Mouse (Mus musculus) adrenal gland, adult 2 months (tissue): ENCODE data around the gene Aqp5. TPM values are rescaled to one million over a fixed set of nuclear protein-coding genes. Genes with fewer than 3 reads are reported as not detected.
A peak's percentile ranks its signal among the peaks of the same experiment; 100 is the strongest.

Experiments used
- DNase-seq: peaks from one replicate; pipeline ENCODE4 v3.0.0; 2021
- polyA plus RNA-seq: library from polyadenylated mRNA; depleted of rRNA; stranded (reverse); fragments of >200 nt; gene quantifications from 2 replicates; pipeline ENCODE4 v1.2.3, GENCODE M21; 2012
- total RNA-seq, 2 experiments: library from RNA; stranded (reverse); gene quantifications; 2 replicates each; pipeline ENCODE4 v1.2.3; 2021

Gene Aqp5
- total and polyA plus RNA-seq, 3 experiments, result 1.1 to 3.4 (median 1.6) TPM

DNA sequence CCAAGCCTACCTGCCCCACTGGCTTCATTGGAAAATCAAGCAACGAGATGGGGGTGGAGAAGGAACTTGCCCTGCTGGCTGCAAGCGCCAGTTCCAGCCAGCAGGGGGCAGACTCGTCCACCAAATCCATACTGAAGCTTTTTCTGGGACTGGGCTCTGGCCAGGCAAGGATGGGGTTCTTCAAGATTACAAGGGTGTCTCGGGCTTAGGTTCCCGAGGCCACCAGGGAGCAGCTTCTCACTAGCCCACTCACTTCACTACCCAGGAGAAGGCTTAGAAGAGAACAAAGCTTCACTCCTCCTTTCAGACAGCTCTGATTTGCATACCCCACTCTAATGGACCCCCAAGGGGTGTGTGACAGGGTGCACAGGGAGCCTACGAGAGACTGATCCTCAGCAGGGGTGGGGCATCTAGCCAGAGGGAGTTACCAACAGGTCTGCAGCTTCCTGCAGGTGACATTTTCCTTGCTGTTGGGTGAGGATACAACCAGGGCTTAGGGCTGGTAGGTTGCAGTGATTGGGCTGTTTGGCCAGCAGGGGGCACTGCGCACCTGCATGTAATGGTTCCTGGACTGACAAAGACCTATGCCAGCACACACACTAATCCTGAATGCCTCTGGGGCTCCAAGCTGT, 5.6 kb downstream of the Aqp5 start:
- peak; percentile 87 for DNase-seq

GRCm38 (mm10) chr15:99596841-99597240, 6.3 kb downstream of the Aqp5 start:
- DNase-seq, result no peak

DNA sequence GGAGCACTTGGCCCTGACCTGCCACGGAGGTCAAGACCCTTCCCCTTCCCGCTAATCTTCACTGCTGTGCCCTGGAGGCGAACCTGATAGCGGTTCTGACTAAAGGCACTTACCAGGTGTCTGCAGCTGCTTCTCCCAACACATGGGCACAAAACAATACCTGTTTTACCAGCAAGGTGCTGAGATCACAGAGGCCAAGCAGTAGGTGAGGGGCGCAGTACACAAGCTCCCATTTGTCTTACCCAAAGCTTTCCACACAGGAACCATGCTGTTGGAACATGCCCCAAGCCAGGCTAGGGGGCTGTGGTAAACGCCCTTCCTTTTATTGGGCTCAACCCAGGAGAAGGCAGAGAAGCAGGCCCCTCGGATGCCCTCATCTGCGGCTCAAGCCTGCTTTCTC, 7.0 kb downstream of the Aqp5 start:
- no peak for DNase-seq

- no peak for DNase-seq
Observed at GRCm38 (mm10) chr15:99599245-99600070, 8.9 kb downstream of the Aqp5 start.

- no peak for DNase-seq
Observed at GRCm38 (mm10) chr15:99600986-99601822, 10.6 kb downstream of the Aqp5 start, which contains the start of gene Aqp6. Gene Aqp6 (plus strand): TSS chr15:99601400.

- no peak for DNase-seq
Observed at GRCm38 (mm10) chr15:99601823-99602120, 11.2 kb downstream of the Aqp5 start.

DNA sequence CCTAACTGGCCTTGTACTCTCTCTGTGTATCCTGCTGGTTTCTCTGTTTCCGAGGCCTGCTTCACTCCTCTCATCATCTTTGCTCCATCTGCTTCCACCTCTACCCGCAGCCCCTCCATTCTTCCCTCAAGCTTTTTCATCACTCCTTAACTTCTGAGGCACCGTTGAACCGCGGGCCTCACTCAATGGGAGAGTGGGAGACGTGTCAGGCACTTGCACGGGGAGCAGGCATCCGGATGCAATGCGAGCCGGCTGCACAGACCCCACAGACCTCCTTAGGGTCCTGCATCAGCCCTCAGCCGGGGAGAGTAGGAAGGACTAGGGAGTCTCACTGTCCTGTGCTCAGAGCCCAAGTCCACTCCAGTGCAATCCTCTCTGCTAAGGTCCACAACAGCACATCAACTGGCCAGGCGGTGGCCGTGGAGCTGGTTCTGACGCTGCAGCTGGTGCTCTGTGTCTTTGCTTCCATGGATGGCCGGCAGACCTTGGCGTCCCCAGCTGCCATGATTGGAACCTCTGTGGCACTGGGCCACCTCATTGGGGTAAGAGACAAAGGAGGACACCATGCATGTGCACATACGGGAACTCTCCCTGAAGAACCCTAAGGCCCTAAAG, 11.7 kb downstream of the Aqp5 start:
- no peak for DNase-seq

GRCm38 (mm10) chr15:99603216-99603615, 12.6 kb downstream of the Aqp5 start:
- DNase-seq, result no peak

DNA sequence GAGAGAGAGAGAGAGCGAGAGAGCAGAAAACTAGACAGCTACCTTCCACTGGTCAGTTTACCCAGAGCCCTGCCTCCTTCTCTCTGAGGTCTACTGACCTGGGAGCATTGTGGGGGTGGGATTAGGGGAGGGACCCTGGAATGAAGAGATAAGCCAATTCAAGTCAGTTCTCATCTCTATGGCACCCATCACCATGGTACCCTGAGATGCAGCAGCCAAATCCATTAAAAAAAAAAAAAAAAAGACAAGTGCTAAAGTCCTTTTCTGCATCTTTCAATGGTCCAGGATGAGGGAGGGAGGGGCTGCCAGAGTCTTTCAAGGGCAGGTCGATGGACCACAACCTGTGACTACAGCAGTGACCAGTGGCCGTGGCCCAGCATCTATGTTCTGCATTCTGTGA, 15.0 kb downstream of the Aqp5 start:
- no peak for DNase-seq

DNA sequence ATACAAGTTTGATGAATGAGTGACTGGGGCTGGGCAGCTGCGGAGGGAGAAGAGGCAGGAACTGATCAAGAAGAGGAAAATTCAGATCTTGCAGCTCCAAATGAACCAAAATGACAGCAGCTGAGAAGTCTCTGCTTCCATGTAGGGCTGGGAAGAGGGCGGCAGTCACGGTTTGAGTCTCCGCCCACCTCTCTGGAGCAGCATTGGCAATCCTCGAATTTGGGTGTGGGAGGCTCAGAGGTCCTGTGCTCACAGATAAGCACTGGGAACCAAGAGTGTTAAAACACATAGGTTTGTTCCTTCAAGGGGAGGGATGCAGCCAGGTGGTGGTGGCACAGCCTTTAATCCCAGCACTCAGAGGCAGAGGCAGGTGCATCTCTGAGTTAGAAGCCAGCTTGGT, 15.9 kb downstream of the Aqp5 start:
- DNase-seq, result no peak

GRCm38 (mm10) chr15:99607388-99608113, 17.0 kb downstream of the Aqp5 start:
- DNase-seq, result no peak

- DNase-seq, result no peak
Observed at GRCm38 (mm10) chr15:99608382-99609125, 18.0 kb downstream of the Aqp5 start.

GRCm38 (mm10) chr15:99611563-99611962, 21.0 kb downstream of the Aqp5 start:
- DNase-seq, result no peak

- DNase-seq, result no peak
Observed at GRCm38 (mm10) chr15:99614273-99614672, 23.7 kb downstream of the Aqp5 start.

DNA sequence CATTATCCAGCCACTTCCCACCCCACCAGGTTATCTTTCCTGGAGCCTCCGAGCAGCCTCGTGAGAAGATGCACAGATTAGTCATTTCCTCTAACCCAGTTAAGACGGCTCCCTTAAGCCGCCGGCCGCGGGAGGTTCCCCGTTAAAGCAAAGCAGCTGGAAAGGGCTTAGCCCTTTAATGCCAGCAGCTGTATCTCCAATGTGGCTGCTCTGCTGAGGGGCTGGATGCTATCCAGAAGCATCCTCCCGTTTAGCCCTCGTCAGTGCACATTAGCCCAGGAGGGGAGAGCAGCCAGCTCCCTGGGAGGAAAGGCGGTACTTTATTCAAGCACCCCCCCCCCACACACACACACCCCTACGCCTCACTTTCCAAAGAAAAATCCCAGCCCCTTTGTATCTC, 24.2 kb downstream of the Aqp5 start:
- no peak for DNase-seq

- DNase-seq, result no peak
Observed at GRCm38 (mm10) chr15:99615246-99615645, 24.7 kb downstream of the Aqp5 start.

- DNase-seq, result no peak
Observed at GRCm38 (mm10) chr15:99618595-99618994, 28.0 kb downstream of the Aqp5 start.

GRCm38 (mm10) chr15:99619821-99620220, 29.2 kb downstream of the Aqp5 start:
- no peak for DNase-seq

DNA sequence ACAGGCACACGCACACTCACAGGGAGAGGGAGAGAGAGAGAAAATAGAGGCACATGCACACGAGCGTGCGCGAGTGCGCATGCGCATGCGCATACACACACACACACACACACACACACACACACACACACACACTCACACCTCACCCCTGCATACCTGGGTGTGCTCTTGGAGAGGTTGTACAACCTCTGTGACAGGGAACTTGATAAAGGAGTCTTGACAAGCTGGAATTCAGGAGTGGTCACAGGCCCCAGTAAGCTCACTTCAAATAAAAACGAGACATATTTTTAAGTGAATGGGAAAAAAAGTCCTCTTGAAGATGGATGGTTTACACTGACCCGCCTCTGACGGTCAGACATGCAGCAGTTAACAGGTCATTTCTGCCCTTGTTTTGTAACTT, 31.5 kb downstream of the Aqp5 start:
- no peak for DNase-seq

- DNase-seq, result no peak
Observed at GRCm38 (mm10) chr15:99631618-99632017, 41.0 kb downstream of the Aqp5 start.

DNA sequence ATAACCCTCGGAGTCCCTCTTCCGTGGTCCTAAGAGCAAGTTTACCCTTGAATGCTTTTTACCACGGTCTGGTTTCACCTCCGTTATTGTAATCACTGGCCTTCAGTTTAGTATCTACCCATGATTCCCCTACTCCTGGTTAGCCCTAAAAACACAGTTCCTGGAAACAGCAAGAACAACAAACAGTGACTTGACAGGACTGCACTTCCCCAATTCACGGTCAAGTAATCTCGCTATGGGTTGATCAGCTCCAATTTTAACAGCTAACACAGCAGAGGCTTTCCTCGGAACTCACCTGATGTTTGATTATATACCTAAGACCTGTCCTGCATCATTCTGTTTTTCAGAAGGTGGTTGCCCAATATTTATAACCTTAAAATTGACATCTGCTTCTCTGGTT, 44.1 kb downstream of the Aqp5 start:
- no peak for DNase-seq
